Mouse (Mus musculus) C2C12 (cell line): ENCODE data around the gene Dnaaf1.

Experiments
- CEBPB ChIP-seq: IDR thresholded peaks from one replicate; pipeline ENCODE4 v1.6.1; 2011; ENCODE audit warnings: low read depth, mild to moderate bottlenecking, control low read depth, moderate library complexity
- CTCF ChIP-seq: IDR thresholded peaks from one replicate; pipeline ENCODE4 v1.5.1; 2011; ENCODE audit not compliant: control insufficient read depth, insufficient read depth, insufficient read length
- FOSL1 ChIP-seq: IDR thresholded peaks from one replicate; pipeline ENCODE4 v1.8.0; 2011; ENCODE audit warnings: mild to moderate bottlenecking, low read length; ENCODE audit not compliant: poor library complexity, insufficient read depth, severe bottlenecking
- MAX ChIP-seq: IDR thresholded peaks from one replicate; pipeline ENCODE4 v1.6.1; 2011; ENCODE audit warnings: mild to moderate bottlenecking, control low read depth
- MYOD1 ChIP-seq: IDR thresholded peaks from one replicate; pipeline ENCODE4 v1.6.1; 2011; ENCODE audit warnings: low read depth; ENCODE audit not compliant: control insufficient read depth, insufficient read length
- MYOG ChIP-seq: IDR thresholded peaks from one replicate; pipeline ENCODE4 v1.6.1; 2011; ENCODE audit not compliant: control insufficient read depth, insufficient read length; ENCODE audit errors: extremely low read depth
- USF1 ChIP-seq: IDR thresholded peaks from one replicate; pipeline ENCODE4 v1.6.1; 2011; ENCODE audit warnings: low read depth, mild to moderate bottlenecking, control low read depth, moderate library complexity

- TF ChIP-seq CTCF (no peak), USF1 (no peak), CEBPB (no peak), FOSL1 (no peak), MYOD1 (no peak), MYOG (no peak), MAX (no peak)
Measured at GRCm38 (mm10) chr8:119531397-119531796, 43.6 kb upstream of the Dnaaf1 start.
